Mouse (Mus musculus): ENCODE measurements around the gene Tmed5. TPM values are rescaled to one million over a fixed set of nuclear protein-coding genes. Genes with fewer than 3 reads are reported as not detected.

Tmed5 gene
- total RNA-seq (2023), result 76.1 to 81.6 TPM (median 80.7 TPM) in 4 replicates

GRCm38 (mm10) chr5:108132441-108133243, at the start of gene Tmed5, which contains the start of gene Ccdc18:
TSS of gene Tmed5 (minus strand) at chr5:108132620.
TSS of gene Ccdc18 (plus strand) at chr5:108132875.

GRCm38 (mm10) chr5:108065465-108066411, 66.7 kb downstream of the Tmed5 start, which contains the start of gene Mtf2:
TSS of gene Mtf2 (plus strand) at chr5:108065674.

Other genes with a start within 250 kb of the Tmed5 start
- 147 to 158 TPM (median 150 TPM) in 4 replicates for gene Rpl5, start 232.1 kb downstream of the Tmed5 start, total RNA-seq (2023)
- gene Fam69a, start 145.5 kb downstream of the Tmed5 start, total RNA-seq (2023), result 54.2 to 66.2 TPM (median 58.0 TPM) in 4 replicates
- 86.3 to 97.3 TPM (median 93.8 TPM) in 4 replicates for gene Mtf2, start 66.9 kb downstream of the Tmed5 start, total RNA-seq (2023)
- 1.8 to 2.1 TPM (median 2.0 TPM) in 4 replicates for gene Ccdc18, start 255 bp upstream of the Tmed5 start, total RNA-seq (2023)
- gene Dr1, start 136.3 kb upstream of the Tmed5 start, total RNA-seq (2023), result 31.1 to 37.0 TPM (median 34.5 TPM) in 4 replicates
- gene Pigg, start 180.0 kb upstream of the Tmed5 start, total RNA-seq (2023), result 2.5 to 4.3 TPM (median 3.7 TPM) in 4 replicates
- not detected in 4 replicates for gene Gm42517, start 235.3 kb upstream of the Tmed5 start, total RNA-seq (2023)